Mouse (Mus musculus) E14TG2a.4 (cell line): ENCODE measurements around the gene Cend1.

ENCODE experiments used
- CTCF ChIP-seq: conservative IDR thresholded peaks from 2 replicates; pipeline ENCODE4 v1.5.1; 2014; ENCODE audit warnings: low read length
- NANOG ChIP-seq: IDR thresholded peaks from 2 replicates; pipeline ENCODE4 v1.6.1; 2014; ENCODE audit warnings: borderline replicate concordance, low read length, mixed read lengths

DNA sequence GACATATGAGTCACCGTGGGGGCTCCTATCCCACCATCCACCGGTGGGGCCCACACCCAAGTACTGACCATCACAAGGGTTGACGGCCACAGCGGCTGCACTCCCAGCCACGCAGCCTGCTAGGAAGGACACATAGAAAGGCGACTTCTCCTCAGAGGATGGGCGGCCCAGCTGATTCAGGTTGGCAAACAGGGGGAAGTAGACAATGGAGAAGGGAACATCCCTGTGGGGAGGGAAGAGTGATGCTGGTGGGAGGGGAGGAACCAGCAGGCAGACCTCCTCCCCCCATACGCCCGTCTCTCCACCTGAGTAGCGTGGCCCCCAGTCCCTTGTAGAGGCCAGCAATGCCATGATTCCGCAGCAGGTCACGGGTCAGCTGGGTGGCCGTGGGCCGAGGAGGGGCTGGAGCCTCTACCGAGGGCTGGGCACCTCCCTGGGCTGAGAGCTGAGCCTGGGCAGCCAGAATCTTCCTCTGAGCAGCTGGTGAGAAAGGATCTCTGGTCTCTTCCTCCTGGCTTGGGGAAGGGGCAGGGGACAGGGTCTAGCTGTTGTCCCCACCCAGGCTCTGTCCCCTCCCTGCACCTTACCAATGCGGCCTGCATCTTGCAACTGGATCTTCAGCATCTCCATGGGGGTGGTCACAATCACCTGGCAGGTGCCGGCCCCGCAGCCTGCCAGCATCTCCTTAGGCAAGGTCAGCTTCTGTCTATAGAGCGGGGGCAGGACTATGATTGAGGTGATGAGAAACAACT is 2.3 kb upstream of the Cend1 start:
- no peak for TF ChIP-seq CTCF
- TF ChIP-seq NANOG = no peak
